Mouse (Mus musculus) MEL (cell line): Measurements from ENCODE around the gene Gm15091. TPM values are rescaled to one million over a fixed set of nuclear protein-coding genes. Genes with fewer than 3 reads are reported as not detected.
"Not testable (repeated sequence)": the region's sequence is repeated elsewhere in the genome, so short reads cannot be mapped to it uniquely, and the experiment has no call there.

Source experiments
- DNase-seq: peaks from one replicate; pipeline ENCODE4 v3.0.0; 2011; ENCODE audit warnings: low read depth, low spot score
- H3K27ac ChIP-seq: 2 replicates; pipeline ENCODE4 v1.5.1; 2012; ENCODE audit warnings: low read depth, mild to moderate bottlenecking, control low read depth, low read length, moderate library complexity; ENCODE audit not compliant: control insufficient read depth
- H3K27me3 ChIP-seq, 2 experiments: fragments of 150-350 bp in 1 of 2; sonication (generic) in 1 of 2; 2 replicates each; pipeline ENCODE4 v1.6.1; 2012; ENCODE audit warnings: low read length in 2 of 2, mild to moderate bottlenecking in 2 of 2, improper control_type of control experiment in 1 of 2, moderate library complexity in 1 of 2; ENCODE audit not compliant: insufficient read depth in 2 of 2, control insufficient read depth in 1 of 2
- H3K36me3 ChIP-seq, 2 experiments: 2 replicates each; pipeline ENCODE4 v1.6.1; 2012 to 2014; ENCODE audit warnings: low read length in 2 of 2, improper control_type of control experiment in 1 of 2, inconsistent platforms in 1 of 2, mild to moderate bottlenecking in 1 of 2; ENCODE audit not compliant: insufficient read depth in 2 of 2, control insufficient read depth in 1 of 2
- H3K4me1 ChIP-seq, 2 experiments: fragments of 150-350 bp in 1 of 2; sonication (generic) in 1 of 2; 2 replicates each; pipeline ENCODE4 v1.6.1; 2012; ENCODE audit warnings: low read length in 2 of 2, improper control_type of control experiment in 1 of 2, mild to moderate bottlenecking in 1 of 2; ENCODE audit not compliant: insufficient read depth in 2 of 2, control insufficient read depth in 1 of 2
- H3K4me3 ChIP-seq, 2 experiments: fragments of 150-350 bp in 1 of 2; sonication (generic) in 1 of 2; 2 replicates each; pipeline ENCODE4 v1.5.1; 2012; ENCODE audit warnings: low read depth in 2 of 2, low read length in 2 of 2, mild to moderate bottlenecking in 2 of 2, moderate library complexity in 2 of 2, control low read depth in 1 of 2, improper control_type of control experiment in 1 of 2; ENCODE audit not compliant: control insufficient read depth in 1 of 2, insufficient read depth in 1 of 2
- H3K79me2 ChIP-seq: 2 replicates; pipeline ENCODE4 v1.6.1; 2012; ENCODE audit warnings: mild to moderate bottlenecking, low read length, moderate library complexity; ENCODE audit not compliant: control insufficient read depth, poor library complexity, insufficient read depth
- H3K9ac ChIP-seq: 2 replicates; pipeline ENCODE4 v1.6.1; 2012; ENCODE audit warnings: low read depth, mild to moderate bottlenecking, control low read depth, low read length, moderate library complexity; ENCODE audit not compliant: control insufficient read depth, poor library complexity, severe bottlenecking
- H3K9me3 ChIP-seq: fragments of 150-350 bp; sonication (generic); replicated peaks from 2 replicates; pipeline ENCODE4 v1.6.1; 2012; ENCODE audit warnings: mild to moderate bottlenecking, low read length, improper control_type of control experiment, moderate library complexity; ENCODE audit not compliant: insufficient read depth
- polyA plus RNA-seq, 2 experiments: library from polyadenylated mRNA; stranded (reverse) in 1 of 2; unstranded in 1 of 2; fragments of >175 nt in 1 of 2; fragments of >200 nt in 1 of 2; gene quantifications; 2 replicates each; pipeline versions ENCODE4 v1.2.1 to v1.2.4; 2012; ENCODE audit warnings: low replicate concordance in 2 of 2, low read depth in 1 of 2; ENCODE audit not compliant: insufficient read length in 2 of 2, insufficient read depth in 1 of 2, missing spikeins in 1 of 2
- total RNA-seq: library from RNA; depleted of rRNA; stranded (reverse); fragments of 300-350 nt; gene quantifications from 2 replicates; pipeline ENCODE4 v1.2.3, GENCODE M21; 2012; rRNA removed

Gm15091 gene
- total RNA-seq: not detected in 2 replicates
- not detected for polyA plus RNA-seq

DNA sequence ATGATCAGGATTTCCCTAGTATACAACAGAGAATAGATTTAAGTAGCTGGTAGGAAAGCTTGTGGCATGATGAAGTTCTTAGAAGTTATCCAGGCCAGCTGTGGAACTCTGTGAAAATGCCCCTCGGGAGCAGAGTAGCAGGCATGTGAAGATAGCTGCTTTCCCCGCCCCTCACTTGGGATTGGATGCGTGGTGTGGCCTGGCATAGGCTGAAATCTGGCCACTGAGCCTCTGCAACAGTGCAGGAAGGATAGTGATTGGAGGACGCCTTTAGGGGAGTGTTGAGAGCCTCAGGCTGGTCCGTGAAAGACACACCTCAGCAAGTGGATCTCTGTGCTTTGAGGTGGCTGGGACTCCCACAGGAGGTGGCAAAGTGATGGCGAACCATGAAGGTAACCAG, at the start of gene Gm15091:
Gene Gm15091 (plus strand): TSS at position 301 of the 400 bp plus-strand sequence.
- DNase-seq, H3K4me3 ChIP-seq, H3K4me1 ChIP-seq, H3K79me2 ChIP-seq, H3K36me3 ChIP-seq, H3K9ac ChIP-seq, H3K27me3 ChIP-seq, H3K9me3 ChIP-seq, H3K27ac ChIP-seq: not testable (repeated sequence)

Other genes starting within 250 kb of the Gm15091 start
- gene Gm15097, start 157.2 kb upstream of the Gm15091 start, total RNA-seq: not detected in 2 replicates
- gene Gm15097, start 157.2 kb upstream of the Gm15091 start, polyA plus RNA-seq: not detected